Mouse (Mus musculus): ENCODE data around the gene Cfap161. TPM values are rescaled to one million over a fixed set of nuclear protein-coding genes. Genes with fewer than 3 reads are reported as not detected.

The Cfap161 gene
- total RNA-seq, 1 experiment from 2014 or later: not detected

GRCm38 (mm10) chr7:83724541-83724940 lies 70.1 kb downstream of the Cfap161 start:
- ATAC-seq (ENCODE audit: extremely low read depth, insufficient number of reproducible peaks, low FRiP score, poor library complexity, severe bottlenecking): no peak

Other genes starting within 250 kb of the Cfap161 start
- gene Tmc3, start 210.0 kb downstream of the Cfap161 start, total RNA-seq (2017): 0.35 TPM in 1 of 2 replicates, not detected in the other
- 49.9 and 57.6 TPM in 2 replicates for gene Stard5, start 162.9 kb downstream of the Cfap161 start, total RNA-seq (2017)
- 454 and 474 TPM in 2 replicates for gene Il16, start 49.2 kb downstream of the Cfap161 start, total RNA-seq (2017)
- 9.3 and 9.8 TPM in 2 replicates for gene Tlnrd1, start 89.4 kb upstream of the Cfap161 start, total RNA-seq (2017)
- gene Mesd, start 89.6 kb upstream of the Cfap161 start, total RNA-seq (2017): 17.8 and 19.8 TPM in 2 replicates

Data from neutrophil, adult 5-6 weeks (primary cell).